9 mouse cellular contexts compared by ENCODE assay signal in the genomic region with DNA sequence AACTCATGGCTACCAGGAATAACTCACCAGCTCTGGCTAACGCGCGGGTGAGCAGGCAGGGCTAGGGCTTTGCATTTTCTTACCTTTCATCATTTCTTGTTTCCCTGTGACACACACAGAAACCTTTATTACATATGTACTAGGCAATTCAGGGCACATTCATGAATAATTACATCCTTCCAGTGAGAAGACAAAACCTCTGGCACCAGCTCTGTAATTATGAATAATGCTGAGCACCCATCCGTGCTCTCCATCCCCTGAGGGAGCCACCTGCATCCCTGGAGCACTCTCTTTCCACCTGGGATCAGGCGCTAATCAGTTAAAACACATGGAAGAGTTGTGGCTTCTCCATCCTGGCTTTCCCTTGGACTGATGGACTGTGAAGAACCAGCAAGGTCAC. TPM values are rescaled to one million over a fixed set of nuclear protein-coding genes. Genes with fewer than 3 reads are reported as not detected.
DNase-seq lines count a peak whose midpoint lies in the region; ATAC-seq and TF ChIP-seq lines count a peak whose summit lies in the region.
"Had no signal": no experiment of that assay in that cellular context is flagged by ENCODE, and none has a peak within 500 bp of the region (broad histone marks: within the 10 kb centered on the region; RNA-seq: fewer than 3 reads in every experiment).

A gene (plus strand): TSS at position 301 of the 400 bp plus-strand sequence.

- ATAC-seq in activated CD4-positive, CD25-positive, alpha-beta regulatory T cell, adult 4 months = no peak
- no peak for ATAC-seq in forebrain, embryonic 15.5 days (replicated peaks)
- ATAC-seq in limb, embryonic 11.5 days (ENCODE audit: insufficient number of reproducible peaks, low FRiP score, low TSS enrichment, low read depth) = no peak
- no peak for ATAC-seq in stomach, postnatal 0 days (ENCODE audit: low FRiP score, low TSS enrichment)

- no peak for TF ChIP-seq EP300 in stomach, postnatal 0 days (optimal IDR thresholded peaks at IDR 0.05)

- no peaks in the 10 kb centered on the region for H3K4me1 ChIP-seq in kidney, adult 2 months (ENCODE audit: control insufficient read depth, insufficient read depth, low read length)
- H3K4me1 ChIP-seq in forebrain, embryonic 15.5 days = peaks cover 27% of the 10 kb centered on the region
- no peaks in the 10 kb centered on the region; the same call in 1 of the 2 replicates for H3K4me1 ChIP-seq in limb, embryonic 11.5 days (ENCODE audit: control insufficient read depth, insufficient read depth, low read length)
- H3K4me1 ChIP-seq in stomach, postnatal 0 days (replicated peaks; ENCODE audit: control insufficient read depth, insufficient read depth) = no peaks in the 10 kb centered on the region; the same call in 1 of the 2 replicates

- no peak for TF ChIP-seq POLR2A in kidney, adult 2 months (IDR thresholded peaks at IDR 0.05; ENCODE audit: low read depth, low read length)

- H3K4me2 ChIP-seq in forebrain, embryonic 15.5 days (replicated peaks) = no peak within 1 kb of the TSS
- no peak within 1 kb of the TSS for H3K4me2 ChIP-seq in limb, embryonic 11.5 days (ENCODE audit: low read depth, severe bottlenecking)
- H3K4me2 ChIP-seq in stomach, postnatal 0 days (replicated peaks; ENCODE audit: low read depth) = no peak within 1 kb of the TSS

- H3K9me3 ChIP-seq in forebrain, embryonic 15.5 days = no peaks in the 10 kb centered on the region
- no peaks in the 10 kb centered on the region for H3K9me3 ChIP-seq in limb, embryonic 11.5 days (ENCODE audit: control insufficient read depth, low read length)
- no peaks in the 10 kb centered on the region for H3K9me3 ChIP-seq in stomach, postnatal 0 days (ENCODE audit: control insufficient read depth, low read length)
- H3K9me3 ChIP-seq: megakaryocyte, embryonic 14.5 days had no signal

- H3K4me3 ChIP-seq in kidney, adult 2 months (ENCODE audit: insufficient read depth, low read depth, low read length) = no peak within 1 kb of the TSS
- no peak within 1 kb of the TSS for H3K4me3 ChIP-seq in forebrain, embryonic 15.5 days
- no peak within 1 kb of the TSS for H3K4me3 ChIP-seq in limb, embryonic 11.5 days (ENCODE audit: low read depth, low read length)
- H3K4me3 ChIP-seq in stomach, postnatal 0 days (ENCODE audit: low read depth, low read length) = no peak within 1 kb of the TSS
- H3K4me3 ChIP-seq: megakaryocyte, embryonic 14.5 days had no signal

- TF ChIP-seq CTCF in kidney, adult 2 months (conservative IDR thresholded peaks at IDR 0.05; ENCODE audit: insufficient read depth, insufficient read length, low read depth, low read length) = no peak
- TF ChIP-seq CTCF in stomach, postnatal 0 days (IDR thresholded peaks at IDR 0.05; ENCODE audit: low read depth) = no peak

- no peak within 1 kb of the TSS for H3K9ac ChIP-seq in forebrain, embryonic 15.5 days (replicated peaks)
- no peak within 1 kb of the TSS for H3K9ac ChIP-seq in limb, embryonic 11.5 days (ENCODE audit: low read length)
- no peak within 1 kb of the TSS for H3K9ac ChIP-seq in stomach, postnatal 0 days (ENCODE audit: low read length)

- H3K27me3 ChIP-seq in kidney, adult 2 months (replicated peaks; ENCODE audit: control insufficient read depth, insufficient read depth, low read length) = no peaks in the 10 kb centered on the region
- no peaks in the 10 kb centered on the region for H3K27me3 ChIP-seq in forebrain, embryonic 15.5 days
- H3K27me3 ChIP-seq in limb, embryonic 11.5 days (ENCODE audit: control insufficient read depth, insufficient read depth, low read length) = no peaks in the 10 kb centered on the region
- no peaks in the 10 kb centered on the region for H3K27me3 ChIP-seq in stomach, postnatal 0 days (ENCODE audit: control insufficient read depth, insufficient read depth, low read length)
- H3K27me3 ChIP-seq: megakaryocyte, embryonic 14.5 days had no signal

- H3K27ac ChIP-seq in kidney, adult 2 months (ENCODE audit: insufficient read depth, low read depth, low read length) = no peak within 1 kb of the TSS
- no peak within 1 kb of the TSS for H3K27ac ChIP-seq in forebrain, embryonic 15.5 days (replicated peaks)
- no peak within 1 kb of the TSS for H3K27ac ChIP-seq in limb, embryonic 11.5 days (replicated peaks; ENCODE audit: low read depth, low read length)
- H3K27ac ChIP-seq in stomach, postnatal 0 days (replicated peaks) = no peak within 1 kb of the TSS

- WGBS in kidney, adult 2 months = 75% methylated on average over 5 of the region's 5 CpGs
- 79% methylated on average over 5 of the region's 5 CpGs for WGBS in forebrain, embryonic 15.5 days
- 87% methylated on average over 5 of the region's 5 CpGs for WGBS in limb, embryonic 11.5 days
- WGBS in stomach, postnatal 0 days = 71% methylated on average over 5 of the region's 5 CpGs

- H3K36me3 ChIP-seq in kidney, adult 2 months (ENCODE audit: control insufficient read depth, insufficient read depth, low read length) = peaks cover 13% of the 10 kb centered on the region
- peaks cover 35% of the 10 kb centered on the region for H3K36me3 ChIP-seq in forebrain, embryonic 15.5 days
- peaks cover 4% of the 10 kb centered on the region; the same call in 1 of the 2 replicates for H3K36me3 ChIP-seq in limb, embryonic 11.5 days (ENCODE audit: control insufficient read depth, insufficient read depth, low read length)
- H3K36me3 ChIP-seq in stomach, postnatal 0 days (ENCODE audit: control insufficient read depth, insufficient read depth, low read length) = peaks cover 18% of the 10 kb centered on the region

- no peak for DNase-seq in kidney, adult 2 months
- DNase-seq in kidney, postnatal 25 days = no peak
- DNase-seq in limb, embryonic 11.5 days (ENCODE audit: low spot score) = no peak
- DNase-seq in stomach, postnatal 0 days (ENCODE audit: low spot score) = no peak
- DNase-seq in kidney, postnatal 4 days = no peak
- DNase-seq in retina, embryonic 14.5 days (ENCODE audit: low spot score) = no peak

RNA-seq across cellular contexts. Expression of the gene that starts here (rescaled TPM):
- 12.8 and 14.8 TPM in 2 replicates for polyA plus RNA-seq in kidney, adult 2 months (2012; rRNA removed)
- polyA plus RNA-seq in activated CD4-positive, CD25-positive, alpha-beta regulatory T cell, adult 4 months (2017; shearing (Covaris generic)) = 10 to 100 TPM; 12.4 to 19.6 TPM
- 41.6 and 42.4 TPM in 2 replicates for polyA plus RNA-seq in forebrain, embryonic 15.5 days (2015; fragmentation: Nextera tagmentation; extraction: Ambion mirVana)
- 44.5 and 46.8 TPM in 2 replicates for polyA plus RNA-seq in limb, embryonic 11.5 days (2014; fragmentation: Nextera tagmentation; extraction: Ambion mirVana)
- polyA plus RNA-seq in stomach, postnatal 0 days (2015; fragmentation: Nextera tagmentation; extraction: Ambion mirVana) = 14.9 and 17.8 TPM in 2 replicates
